ENCODE assay signal across 14 mouse cellular contexts in genomic region chrX:9441102-9441501, GRCm38 (mm10). TPM values are rescaled to one million over a fixed set of nuclear protein-coding genes. Genes with fewer than 3 reads are reported as not detected.
A peak's percentile ranks its signal among the peaks of the same experiment; 100 is the strongest.
DNase-seq lines count a peak whose midpoint lies in the region; ATAC-seq and TF ChIP-seq lines count a peak whose summit lies in the region.
"Had no signal": no experiment of that assay in that cellular context is flagged by ENCODE, and none has a peak within 500 bp of the region (broad histone marks: within the 10 kb centered on the region; RNA-seq: fewer than 3 reads in every experiment).

No protein-coding gene starts in this region.

- H3K4me2 ChIP-seq in liver, embryonic 11.5 days, result no peak overlapping the region
- no peak overlapping the region for H3K4me2 ChIP-seq in stomach, postnatal 0 days (replicated peaks; ENCODE audit: low read depth)
- H3K4me2 ChIP-seq: forebrain, embryonic 13.5 days; limb, embryonic 12.5 days had no signal

- TF ChIP-seq CTCF in liver, adult 2 months (IDR thresholded peaks at IDR 0.05; ENCODE audit: low read depth, low read length), result peak; percentile 17; the same call in 1 of the 2 replicates
- peak; percentile 41 for TF ChIP-seq CTCF in stomach, postnatal 0 days (IDR thresholded peaks at IDR 0.05; ENCODE audit: low read depth)

- DNase-seq in cerebellum, postnatal 10 days, result peak; percentile 9 to 16
- no peak for DNase-seq in cerebellum, adult 11 months
- DNase-seq in liver, adult 2 months (ENCODE audit: extremely low read depth, low read depth, low spot score), result peak; percentile 5
- DNase-seq in liver, embryonic 11.5 days (ENCODE audit: low spot score), result no peak
- DNase-seq in ZHBTc4 (ENCODE audit: low read depth, low spot score), result peak; percentile 1
- no peak for DNase-seq in stomach, postnatal 0 days (ENCODE audit: low spot score)
- no peak for DNase-seq in spleen, postnatal 14 days (ENCODE audit: low spot score in 2 of 2)
- no peak for DNase-seq in left cerebral cortex, adult 18-20 months (ENCODE audit: low spot score in 2 of 2)
- DNase-seq: adrenal gland, postnatal 36 days; heart, postnatal 4 days; lung, postnatal 36 days; spleen, adult 18-20 months had no signal

- H3K27ac ChIP-seq in liver, adult 2 months (replicated peaks; ENCODE audit: insufficient read depth, low read depth, low read length), result no peak overlapping the region
- H3K27ac ChIP-seq in liver, embryonic 11.5 days (ENCODE audit: low read depth, low read length), result no peak overlapping the region
- no peak overlapping the region for H3K27ac ChIP-seq in stomach, postnatal 0 days (replicated peaks)
- H3K27ac ChIP-seq: forebrain, embryonic 13.5 days; limb, embryonic 12.5 days had no signal

- no peaks in the 10 kb centered on the region for H3K9me3 ChIP-seq in liver, embryonic 11.5 days (ENCODE audit: control insufficient read depth, low read length)
- H3K9me3 ChIP-seq in stomach, postnatal 0 days (ENCODE audit: control insufficient read depth, low read length), result no peaks in the 10 kb centered on the region
- H3K9me3 ChIP-seq: forebrain, embryonic 13.5 days; limb, embryonic 12.5 days had no signal

- H3K4me1 ChIP-seq in liver, adult 2 months (ENCODE audit: control insufficient read depth, insufficient read depth, low read length), result no peaks in the 10 kb centered on the region
- H3K4me1 ChIP-seq in liver, embryonic 11.5 days (replicated peaks; ENCODE audit: control insufficient read depth, insufficient read depth, low read length), result no peaks in the 10 kb centered on the region
- no peaks in the 10 kb centered on the region for H3K4me1 ChIP-seq in stomach, postnatal 0 days (replicated peaks; ENCODE audit: control insufficient read depth, insufficient read depth)
- H3K4me1 ChIP-seq: forebrain, embryonic 13.5 days; limb, embryonic 12.5 days had no signal

- TF ChIP-seq POLR2A in liver, adult 2 months (IDR thresholded peaks at IDR 0.05; ENCODE audit: extremely low read depth, insufficient read depth, low read length), result no peak

- no peak overlapping the region for H3K9ac ChIP-seq in liver, adult 2 months (ENCODE audit: low read depth, low read length)
- H3K9ac ChIP-seq in liver, embryonic 11.5 days (ENCODE audit: low read depth, low read length), result no peak overlapping the region
- H3K9ac ChIP-seq in stomach, postnatal 0 days (ENCODE audit: low read length), result no peak overlapping the region
- H3K9ac ChIP-seq: forebrain, embryonic 13.5 days; limb, embryonic 12.5 days had no signal

- no peak overlapping the region for H3K4me3 ChIP-seq in liver, adult 2 months (ENCODE audit: insufficient read depth, low read depth, low read length)
- H3K4me3 ChIP-seq in liver, embryonic 11.5 days (ENCODE audit: low read depth, low read length), result no peak overlapping the region
- no peak overlapping the region for H3K4me3 ChIP-seq in stomach, postnatal 0 days (ENCODE audit: low read depth, low read length)
- H3K4me3 ChIP-seq: forebrain, embryonic 13.5 days; limb, embryonic 12.5 days had no signal

- no peak for ATAC-seq in liver, embryonic 11.5 days (replicated peaks; ENCODE audit: low FRiP score)
- no peak for ATAC-seq in stomach, postnatal 0 days (ENCODE audit: low FRiP score, low TSS enrichment)
- ATAC-seq: forebrain, embryonic 13.5 days had no signal

- TF ChIP-seq EP300 in stomach, postnatal 0 days (optimal IDR thresholded peaks at IDR 0.05), result no peak

- H3K27me3 ChIP-seq in liver, adult 2 months (ENCODE audit: control insufficient read depth, insufficient read depth, low read length), result no peaks in the 10 kb centered on the region
- H3K27me3 ChIP-seq in liver, embryonic 11.5 days (replicated peaks; ENCODE audit: control insufficient read depth, insufficient read depth, low read length), result no peaks in the 10 kb centered on the region
- no peaks in the 10 kb centered on the region for H3K27me3 ChIP-seq in stomach, postnatal 0 days (ENCODE audit: control insufficient read depth, insufficient read depth, low read length)
- H3K27me3 ChIP-seq: forebrain, embryonic 13.5 days; limb, embryonic 12.5 days had no signal

- WGBS in liver, adult 2 months, result 63% methylated on average over 4 of the region's 4 CpGs
- 48% methylated on average over 4 of the region's 4 CpGs for WGBS in liver, embryonic 11.5 days
- WGBS in stomach, postnatal 0 days, result 59% methylated on average over 4 of the region's 4 CpGs

- H3K36me3 ChIP-seq in liver, adult 2 months (ENCODE audit: control insufficient read depth, insufficient read depth, low read length), result no peaks in the 10 kb centered on the region
- H3K36me3 ChIP-seq in liver, embryonic 11.5 days (ENCODE audit: control insufficient read depth, insufficient read depth, low read length), result no peaks in the 10 kb centered on the region
- H3K36me3 ChIP-seq in stomach, postnatal 0 days (ENCODE audit: control insufficient read depth, insufficient read depth, low read length), result no peaks in the 10 kb centered on the region
- H3K36me3 ChIP-seq: limb, embryonic 12.5 days had no signal

- no peaks in the 10 kb centered on the region for H3K79me2 ChIP-seq in liver, adult 2 months (ENCODE audit: control insufficient read depth, insufficient read depth, low read length)

RNA-seq across cellular contexts. Expression of gene Cybb, which starts 46.5 kb away (rescaled TPM):
- 9.8 and 10.4 TPM in 2 replicates for total RNA-seq in liver, adult 2 months (2014; rRNA removed)
- 1.1 and 1.3 TPM in 2 replicates for polyA plus RNA-seq in liver, adult 2 months (2012; rRNA removed)
- 3.1 and 3.7 TPM in 2 replicates for polyA plus RNA-seq in liver, embryonic 11.5 days (2014; fragmentation: Nextera tagmentation; extraction: Ambion mirVana)
- polyA plus RNA-seq in stomach, postnatal 0 days (2015; fragmentation: Nextera tagmentation; extraction: Ambion mirVana), result 1.8 TPM in 2 replicates
- 1 to 10 TPM in 1 of 2 experiments, under 1 TPM in 1; 0.77 to 1.6 TPM for total RNA-seq in left cerebral cortex, adult 18-20 months (2021)

Comparison
In these comparisons a context has a peak if more than half of its experiments do, and no peak if none do; other contexts are left out.
1. DNase-seq: peak in cerebellum, postnatal 10 days (2 of 2), liver, adult 2 months (single experiment) and ZHBTc4 (single experiment); none in cerebellum, adult 11 months (single experiment), liver, embryonic 11.5 days (single experiment), stomach, postnatal 0 days (single experiment), spleen, postnatal 14 days (0 of 2) and left cerebral cortex, adult 18-20 months (0 of 2).